Mouse (Mus musculus) testis, adult 2 months (tissue): ENCODE measurements at regions not wholly inside any gene's neighbourhood (a gene's known extent, or its start where the extent isn't known, plus 50 kb on each side); places are given as distances from the start of the nearest gene placed in this dataset.

Experiments
- CTCF ChIP-seq: fragments of 200-500 bp; IDR thresholded peaks from 2 replicates; pipeline ENCODE4 v1.5.1; 2012; ENCODE audit warnings: low read depth, mild to moderate bottlenecking, inconsistent platforms, low read length, moderate library complexity; ENCODE audit not compliant: control insufficient read depth, insufficient read depth, insufficient replicate concordance
- POLR2A ChIP-seq: fragments of 200-500 bp; IDR thresholded peaks from 2 replicates; pipeline ENCODE4 v1.6.1; 2012; ENCODE audit warnings: low read depth, mild to moderate bottlenecking, inconsistent platforms, low read length, moderate library complexity; ENCODE audit not compliant: control insufficient read depth

DNA sequence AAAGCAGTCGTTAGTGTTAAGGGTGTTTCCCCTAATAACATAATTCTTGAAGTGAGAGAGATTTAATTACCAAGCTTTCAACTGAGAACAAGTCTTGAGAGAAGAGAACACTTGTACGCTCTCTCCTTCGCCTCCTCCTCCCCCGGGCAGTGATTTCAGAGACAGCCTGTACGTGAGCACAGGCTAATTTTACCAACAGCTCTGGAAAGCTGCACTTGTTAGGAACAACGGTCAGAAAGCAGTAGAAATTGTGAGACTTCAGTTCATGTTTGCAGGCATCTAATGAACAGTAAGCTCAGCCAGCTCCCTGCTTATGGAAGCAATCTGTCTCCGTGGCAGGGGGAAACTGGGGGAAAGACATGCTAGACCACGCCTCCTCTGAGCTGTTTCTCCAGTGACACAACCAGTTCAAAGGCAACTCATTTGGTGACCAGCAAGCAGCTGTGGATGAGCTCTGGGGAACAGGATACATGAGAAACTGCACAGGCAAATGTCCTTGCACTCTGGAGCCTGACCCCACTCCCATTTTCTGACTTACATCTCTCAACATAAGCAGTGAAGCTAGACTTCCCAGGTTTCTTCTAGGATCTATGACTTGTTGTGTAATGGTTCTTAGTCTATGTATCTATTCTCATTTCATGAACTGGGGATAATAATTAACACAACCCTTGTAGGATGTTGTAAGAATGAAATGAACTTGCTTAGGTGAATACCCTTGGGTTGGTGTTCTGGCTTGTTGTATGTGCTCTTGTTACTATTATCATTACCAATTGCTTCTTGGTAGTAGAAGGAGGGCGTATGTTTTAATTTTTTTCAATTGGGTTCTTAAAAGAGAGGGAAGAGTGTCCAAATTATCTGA, 222.1 kb upstream of the Serp2 start:
- TF ChIP-seq POLR2A (no peak), CTCF (no peak)
